Mouse (Mus musculus): ENCODE measurements around the gene Slc40a1. TPM values are rescaled to one million over a fixed set of nuclear protein-coding genes. Genes with fewer than 3 reads are reported as not detected.

Gene Slc40a1
- polyA plus RNA-seq, 1 experiment from 2014 or later = 120 TPM

GRCm38 (mm10) chr1:45877463-45877862, 48.9 kb downstream of the Slc40a1 start:
- no peak for ATAC-seq (replicated peaks; ENCODE audit: low FRiP score, low TSS enrichment, low read depth)
- H3K27ac ChIP-seq (ENCODE audit: low read depth) = no peak overlapping the region
- H3K27me3 ChIP-seq (replicated peaks; ENCODE audit: control insufficient read depth, insufficient read depth, low read length) = no peaks in the 10 kb centered on the region
- no peaks in the 10 kb centered on the region for H3K9me3 ChIP-seq (ENCODE audit: control insufficient read depth, low read length)
- H3K4me1 ChIP-seq (replicated peaks; ENCODE audit: control insufficient read depth, insufficient read depth, low read length) = no peaks in the 10 kb centered on the region
- H3K9ac ChIP-seq (ENCODE audit: low read length) = no peak overlapping the region
- 63% methylated on average over 3 of the region's 3 CpGs for WGBS
- H3K36me3 ChIP-seq (ENCODE audit: control insufficient read depth, insufficient read depth, low read length) = no peaks in the 10 kb centered on the region
- H3K4me3 ChIP-seq (ENCODE audit: low read depth, low read length) = no peak overlapping the region
- DNase-seq (ENCODE audit: low spot score) = no peak
- H3K4me2 ChIP-seq (ENCODE audit: low read length) = no peak overlapping the region

- Histone ChIP-seq H3K9me3 (ENCODE audit: control insufficient read depth, low read length) (no peaks in the 10 kb centered on the region), H3K4me2 (ENCODE audit: low read length) (no peak overlapping the region), H3K27ac (ENCODE audit: low read depth) (no peak overlapping the region), H3K9ac (ENCODE audit: low read length) (no peak overlapping the region), H3K4me1 (replicated peaks; ENCODE audit: control insufficient read depth, insufficient read depth, low read length) (no peaks in the 10 kb centered on the region), H3K4me3 (ENCODE audit: low read depth, low read length) (no peak overlapping the region), H3K36me3 (ENCODE audit: control insufficient read depth, insufficient read depth, low read length) (no peaks in the 10 kb centered on the region), H3K27me3 (replicated peaks; ENCODE audit: control insufficient read depth, insufficient read depth, low read length) (no peaks in the 10 kb centered on the region)
- ATAC-seq (replicated peaks; ENCODE audit: low FRiP score, low TSS enrichment, low read depth) (no peak), DNase-seq (ENCODE audit: low spot score) (no peak)
- WGBS = 82% methylated on average over 6 of the region's 6 CpGs
Observed at GRCm38 (mm10) chr1:45876450-45877198, 49.7 kb downstream of the Slc40a1 start.

- WGBS = 60% methylated on average over 2 of the region's 2 CpGs
- ATAC-seq (replicated peaks; ENCODE audit: low FRiP score, low TSS enrichment, low read depth) (no peak), DNase-seq (ENCODE audit: low spot score) (no peak)
- Histone ChIP-seq H3K27ac (ENCODE audit: low read depth) (no peak overlapping the region), H3K9ac (ENCODE audit: low read length) (no peak overlapping the region), H3K4me2 (ENCODE audit: low read length) (no peak overlapping the region), H3K9me3 (ENCODE audit: control insufficient read depth, low read length) (no peaks in the 10 kb centered on the region), H3K4me1 (replicated peaks; ENCODE audit: control insufficient read depth, insufficient read depth, low read length) (no peaks in the 10 kb centered on the region), H3K36me3 (ENCODE audit: control insufficient read depth, insufficient read depth, low read length) (no peaks in the 10 kb centered on the region), H3K27me3 (replicated peaks; ENCODE audit: control insufficient read depth, insufficient read depth, low read length) (no peaks in the 10 kb centered on the region), H3K4me3 (ENCODE audit: low read depth, low read length) (no peak overlapping the region)
Observed at GRCm38 (mm10) chr1:45875640-45876039, 50.7 kb downstream of the Slc40a1 start.

GRCm38 (mm10) chr1:45873250-45873649, 53.1 kb downstream of the Slc40a1 start:
- H3K4me2 ChIP-seq (ENCODE audit: low read length) = no peak overlapping the region
- H3K27ac ChIP-seq (ENCODE audit: low read depth) = no peak overlapping the region
- H3K27me3 ChIP-seq (replicated peaks; ENCODE audit: control insufficient read depth, insufficient read depth, low read length) = no peaks in the 10 kb centered on the region
- 78% methylated on average over 2 of the region's 2 CpGs for WGBS
- peaks cover 6% of the 10 kb centered on the region for H3K4me1 ChIP-seq (replicated peaks; ENCODE audit: control insufficient read depth, insufficient read depth, low read length)
- no peaks in the 10 kb centered on the region for H3K9me3 ChIP-seq (ENCODE audit: control insufficient read depth, low read length)
- no peaks in the 10 kb centered on the region for H3K36me3 ChIP-seq (ENCODE audit: control insufficient read depth, insufficient read depth, low read length)
- no peak for ATAC-seq (replicated peaks; ENCODE audit: low FRiP score, low TSS enrichment, low read depth)
- no peak overlapping the region for H3K4me3 ChIP-seq (ENCODE audit: low read depth, low read length)
- no peak overlapping the region for H3K9ac ChIP-seq (ENCODE audit: low read length)
- no peak for DNase-seq (ENCODE audit: low spot score)

- Histone ChIP-seq H3K4me3 (ENCODE audit: low read depth, low read length) (no peak overlapping the region), H3K27me3 (replicated peaks; ENCODE audit: control insufficient read depth, insufficient read depth, low read length) (no peaks in the 10 kb centered on the region), H3K9ac (ENCODE audit: low read length) (no peak overlapping the region), H3K4me1 (replicated peaks; ENCODE audit: control insufficient read depth, insufficient read depth, low read length) (peaks cover 41% of the 10 kb centered on the region), H3K9me3 (ENCODE audit: control insufficient read depth, low read length) (no peaks in the 10 kb centered on the region), H3K36me3 (ENCODE audit: control insufficient read depth, insufficient read depth, low read length) (no peaks in the 10 kb centered on the region), H3K27ac (ENCODE audit: low read depth) (peak overlapping the region; percentile 76), H3K4me2 (ENCODE audit: low read length) (no peak overlapping the region)
- 55% methylated on average over 3 of the region's 3 CpGs for WGBS
- DNase-seq (ENCODE audit: low spot score) = no peak
- ATAC-seq (replicated peaks; ENCODE audit: low FRiP score, low TSS enrichment, low read depth) = no peak
Observed at GRCm38 (mm10) chr1:45868479-45869137, 57.7 kb downstream of the Slc40a1 start.

GRCm38 (mm10) chr1:45868050-45868449, 58.3 kb downstream of the Slc40a1 start:
- Histone ChIP-seq H3K27ac (ENCODE audit: low read depth) (peak overlapping the region; percentile 76), H3K9me3 (ENCODE audit: control insufficient read depth, low read length) (no peaks in the 10 kb centered on the region), H3K4me3 (ENCODE audit: low read depth, low read length) (no peak overlapping the region), H3K4me2 (ENCODE audit: low read length) (no peak overlapping the region), H3K4me1 (replicated peaks; ENCODE audit: control insufficient read depth, insufficient read depth, low read length) (peaks cover 41% of the 10 kb centered on the region), H3K27me3 (replicated peaks; ENCODE audit: control insufficient read depth, insufficient read depth, low read length) (no peaks in the 10 kb centered on the region), H3K9ac (ENCODE audit: low read length) (no peak overlapping the region), H3K36me3 (ENCODE audit: control insufficient read depth, insufficient read depth, low read length) (no peaks in the 10 kb centered on the region)
- ATAC-seq (replicated peaks; ENCODE audit: low FRiP score, low TSS enrichment, low read depth) (0 out of 2 replicates have a peak, but pooled peaks have one; percentile 4), DNase-seq (ENCODE audit: low spot score) (no peak)
- 28% methylated on average over 1 of the region's 1 CpGs for WGBS

GRCm38 (mm10) chr1:45866288-45867018, 59.9 kb downstream of the Slc40a1 start:
- Histone ChIP-seq H3K4me1 (replicated peaks; ENCODE audit: control insufficient read depth, insufficient read depth, low read length) (peaks cover 41% of the 10 kb centered on the region), H3K4me2 (ENCODE audit: low read length) (no peak overlapping the region), H3K9me3 (ENCODE audit: control insufficient read depth, low read length) (no peaks in the 10 kb centered on the region), H3K27me3 (replicated peaks; ENCODE audit: control insufficient read depth, insufficient read depth, low read length) (no peaks in the 10 kb centered on the region), H3K36me3 (ENCODE audit: control insufficient read depth, insufficient read depth, low read length) (no peaks in the 10 kb centered on the region), H3K27ac (ENCODE audit: low read depth) (peak overlapping the region; percentile 76; the same call in 1 of the 2 replicates), H3K9ac (ENCODE audit: low read length) (no peak overlapping the region), H3K4me3 (ENCODE audit: low read depth, low read length) (no peak overlapping the region)
- 34% methylated on average over 3 of the region's 3 CpGs for WGBS
- ATAC-seq (replicated peaks; ENCODE audit: low FRiP score, low TSS enrichment, low read depth) (no peak), DNase-seq (ENCODE audit: low spot score) (no peak)

- DNase-seq (ENCODE audit: low spot score) (no peak), ATAC-seq (replicated peaks; ENCODE audit: low FRiP score, low TSS enrichment, low read depth) (no peak)
- Histone ChIP-seq H3K36me3 (ENCODE audit: control insufficient read depth, insufficient read depth, low read length) (no peaks in the 10 kb centered on the region), H3K9me3 (ENCODE audit: control insufficient read depth, low read length) (no peaks in the 10 kb centered on the region), H3K27me3 (replicated peaks; ENCODE audit: control insufficient read depth, insufficient read depth, low read length) (no peaks in the 10 kb centered on the region), H3K4me1 (replicated peaks; ENCODE audit: control insufficient read depth, insufficient read depth, low read length) (peaks cover 41% of the 10 kb centered on the region), H3K4me2 (ENCODE audit: low read length) (no peak overlapping the region), H3K27ac (ENCODE audit: low read depth) (0 out of 2 replicates have a peak overlapping the region, but pooled peaks have one; percentile 65), H3K9ac (ENCODE audit: low read length) (no peak overlapping the region), H3K4me3 (ENCODE audit: low read depth, low read length) (no peak overlapping the region)
- 49% methylated on average over 5 of the region's 5 CpGs for WGBS
Observed at GRCm38 (mm10) chr1:45865727-45866126, 60.6 kb downstream of the Slc40a1 start.

Data from intestine, embryonic 14.5 days (tissue).